Mouse (Mus musculus) stomach, adult 2 months (tissue): ENCODE measurements around the gene Tnks1bp1. TPM values are rescaled to one million over a fixed set of nuclear protein-coding genes. Genes with fewer than 3 reads are reported as not detected.

Experiments used
- polyA plus RNA-seq: library from polyadenylated mRNA; depleted of rRNA; stranded (reverse); fragments of >200 nt; gene quantifications from 2 replicates; pipeline ENCODE4 v1.2.3, GENCODE M21; 2012; rRNA removed

Tnks1bp1 gene
- 75.1 and 83.2 TPM in 2 replicates for polyA plus RNA-seq

GRCm38 (mm10) chr2:85047596-85048167, at the start of gene Tnks1bp1:
Gene Tnks1bp1 (plus strand): TSS chr2:85048022.

GRCm38 (mm10) chr2:85037047-85038026, 10.5 kb upstream of the Tnks1bp1 start, which contains the start of the genes Ssrp1 and P2rx3:
Gene Ssrp1 (plus strand): TSS chr2:85037234.
Gene P2rx3 (minus strand): TSS chr2:85037462.

Other genes starting within 250 kb of the Tnks1bp1 start
- gene Ube2l6, start 249.2 kb upstream of the Tnks1bp1 start, polyA plus RNA-seq, result 6.0 and 6.2 TPM in 2 replicates
- 0.66 and 1.2 TPM in 2 replicates for gene Smtnl1, start 225.4 kb upstream of the Tnks1bp1 start, polyA plus RNA-seq
- gene Timm10, start 221.0 kb upstream of the Tnks1bp1 start, polyA plus RNA-seq, result 10.0 and 11.9 TPM in 2 replicates
- 1.2 and 1.4 TPM in 2 replicates for gene Slc43a1, start 209.2 kb upstream of the Tnks1bp1 start, polyA plus RNA-seq
- 2.2 and 3.4 TPM in 2 replicates for gene Rtn4rl2, start 161.3 kb upstream of the Tnks1bp1 start, polyA plus RNA-seq
- gene Slc43a3, start 111.4 kb upstream of the Tnks1bp1 start, polyA plus RNA-seq, result 11.1 and 18.0 TPM in 2 replicates
- gene Prg2, start 67.6 kb upstream of the Tnks1bp1 start, polyA plus RNA-seq, result 0.32 TPM in 1 of 2 replicates, not detected in the other
- not detected in 2 replicates for gene Prg3, start 59.8 kb upstream of the Tnks1bp1 start, polyA plus RNA-seq
- 30.6 and 34.4 TPM in 2 replicates for gene Ssrp1, start 10.8 kb upstream of the Tnks1bp1 start, polyA plus RNA-seq
- gene P2rx3, start 10.6 kb upstream of the Tnks1bp1 start, polyA plus RNA-seq, result 0.42 and 0.67 TPM in 2 replicates
- 1.7 and 2.8 TPM in 2 replicates for gene Aplnr, start 88.2 kb downstream of the Tnks1bp1 start, polyA plus RNA-seq
- 0.60 and 0.89 TPM in 2 replicates for gene Lrrc55, start 149.2 kb downstream of the Tnks1bp1 start, polyA plus RNA-seq